Mouse (Mus musculus) erythroblast, embryonic 14.5 days (primary cell): ENCODE measurements at regions not wholly inside any gene's neighbourhood (a gene's known extent, or its start where the extent isn't known, plus 50 kb on each side); places are given as distances from the start of the nearest gene placed in this dataset.

Source experiments
- H3K27me3 ChIP-seq: 2 replicates; pipeline ENCODE4 v1.6.1; 2012; ENCODE audit warnings: inconsistent platforms; ENCODE audit not compliant: control insufficient read depth
- H3K36me3 ChIP-seq: 2 replicates; pipeline ENCODE4 v1.6.1; 2012; ENCODE audit warnings: mild to moderate bottlenecking, inconsistent platforms; ENCODE audit not compliant: control insufficient read depth
- H3K4me1 ChIP-seq: 2 replicates; pipeline ENCODE4 v1.6.1; 2012; ENCODE audit warnings: inconsistent platforms; ENCODE audit not compliant: control insufficient read depth
- H3K4me3 ChIP-seq: replicated peaks from 2 replicates; pipeline ENCODE3; 2012; ENCODE audit warnings: moderate library complexity, mild to moderate bottlenecking, inconsistent platforms
- H3K9me3 ChIP-seq: 2 replicates; pipeline ENCODE4 v1.6.1; 2012; ENCODE audit warnings: low read length, inconsistent platforms, mixed read lengths; ENCODE audit not compliant: control insufficient read depth
- GATA1 ChIP-seq: IDR thresholded peaks from 2 replicates; pipeline ENCODE4 v1.6.1; 2012; ENCODE audit warnings: low read length, inconsistent platforms, mixed read lengths
- TAL1 ChIP-seq: IDR thresholded peaks from 3 replicates; pipeline ENCODE4 v1.6.1; 2012; ENCODE audit warnings: low read length, inconsistent platforms, mixed read lengths

DNA sequence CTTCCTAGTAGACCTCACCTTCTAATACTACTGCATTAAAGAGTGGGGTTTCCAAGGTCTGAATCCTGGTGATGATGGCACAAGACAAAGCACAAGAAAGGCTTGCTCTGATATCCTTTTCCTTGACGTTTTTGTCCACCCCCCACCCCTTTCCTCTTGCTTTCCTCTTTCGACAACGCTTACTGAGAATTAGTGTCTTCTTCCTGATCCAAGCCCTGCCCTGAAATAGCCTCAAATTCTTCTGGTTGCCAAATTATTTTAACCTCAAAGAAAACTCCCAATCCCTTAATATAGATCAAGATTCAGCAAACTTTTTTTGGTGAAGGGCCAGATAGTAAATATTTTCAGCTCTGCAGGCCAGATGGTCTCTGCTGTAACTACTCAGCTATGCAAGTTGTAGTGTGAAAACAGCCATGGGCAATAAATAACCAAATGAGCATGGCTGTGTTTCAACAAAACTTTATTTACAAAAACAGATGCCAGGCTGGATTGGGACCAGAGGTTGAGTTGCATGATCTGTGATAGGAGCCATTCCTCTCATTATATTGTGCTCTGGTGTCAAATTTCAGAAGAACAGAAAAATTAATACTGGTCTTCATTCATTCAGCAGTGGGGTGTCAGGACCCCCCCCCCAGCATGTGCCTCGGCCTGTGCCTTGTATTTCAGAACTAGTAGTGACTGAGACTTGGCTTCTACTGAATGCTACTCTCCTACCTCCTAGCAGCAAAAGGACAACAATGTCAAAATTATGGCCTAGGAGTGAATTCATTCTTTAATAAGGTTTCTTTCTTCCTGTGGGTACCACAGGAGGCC, 218.5 kb upstream of the Nrip1 start:
- Histone ChIP-seq H3K9me3 (no peaks in the 10 kb centered on the region), H3K4me3 (no peak overlapping the region), H3K27me3 (no peaks in the 10 kb centered on the region), H3K4me1 (no peaks in the 10 kb centered on the region), H3K36me3 (no peaks in the 10 kb centered on the region)
- TF ChIP-seq GATA1, result no peak
- no peak for TF ChIP-seq TAL1

DNA sequence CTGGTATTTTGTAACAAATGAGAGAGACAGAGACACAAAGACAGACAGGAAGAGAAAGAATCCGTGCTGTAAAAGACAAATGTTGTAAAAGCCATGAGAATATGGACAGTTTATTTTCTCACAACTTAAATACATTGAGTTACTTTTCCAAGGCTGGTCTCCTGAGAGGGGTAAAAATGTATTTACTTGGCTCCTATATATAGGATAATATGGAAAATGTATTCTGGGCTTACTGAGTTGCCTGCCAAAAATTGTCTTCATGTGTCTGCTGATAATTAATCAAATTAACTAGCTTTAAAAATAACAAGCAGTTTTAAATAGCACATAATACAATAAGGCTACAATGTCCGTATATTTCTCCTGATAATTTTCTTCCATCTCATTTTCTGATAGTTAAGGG, 216.2 kb upstream of the Nrip1 start:
- no peaks in the 10 kb centered on the region for H3K4me1 ChIP-seq
- no peaks in the 10 kb centered on the region for H3K36me3 ChIP-seq
- TF ChIP-seq TAL1 (no peak), GATA1 (no peak)
- no peak overlapping the region for H3K4me3 ChIP-seq
- no peaks in the 10 kb centered on the region for H3K9me3 ChIP-seq
- H3K27me3 ChIP-seq, result no peaks in the 10 kb centered on the region

- Histone ChIP-seq H3K9me3 (no peaks in the 10 kb centered on the region), H3K4me3 (no peak overlapping the region), H3K36me3 (no peaks in the 10 kb centered on the region), H3K4me1 (no peaks in the 10 kb centered on the region), H3K27me3 (no peaks in the 10 kb centered on the region)
- TF ChIP-seq GATA1 (no peak), TAL1 (no peak)
Measured at GRCm38 (mm10) chr16:76577206-76577605, 203.6 kb upstream of the Nrip1 start.

DNA sequence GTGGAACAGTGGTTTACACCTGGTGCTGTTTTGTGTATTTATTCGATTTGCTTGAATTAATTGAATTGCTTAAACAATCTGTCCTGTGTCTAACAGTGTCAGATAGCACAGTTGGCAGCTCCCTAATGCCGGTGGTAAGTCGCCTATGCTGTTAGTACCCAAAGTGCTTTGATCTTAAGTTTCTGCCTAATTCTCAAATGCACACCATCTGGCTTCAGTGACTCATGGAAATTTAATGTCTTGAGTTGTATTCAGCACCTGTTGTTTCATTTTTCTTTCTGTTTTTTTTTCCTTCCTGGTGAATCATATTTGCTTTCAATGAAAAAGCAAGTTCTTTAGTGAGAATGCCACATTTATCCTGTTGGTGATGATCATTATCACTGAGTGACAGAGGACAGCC, 201.7 kb upstream of the Nrip1 start:
- H3K36me3 ChIP-seq, result no peaks in the 10 kb centered on the region
- no peaks in the 10 kb centered on the region for H3K4me1 ChIP-seq
- no peak overlapping the region for H3K4me3 ChIP-seq
- no peaks in the 10 kb centered on the region for H3K27me3 ChIP-seq
- no peaks in the 10 kb centered on the region for H3K9me3 ChIP-seq
- TF ChIP-seq GATA1, result no peak
- no peak for TF ChIP-seq TAL1

DNA sequence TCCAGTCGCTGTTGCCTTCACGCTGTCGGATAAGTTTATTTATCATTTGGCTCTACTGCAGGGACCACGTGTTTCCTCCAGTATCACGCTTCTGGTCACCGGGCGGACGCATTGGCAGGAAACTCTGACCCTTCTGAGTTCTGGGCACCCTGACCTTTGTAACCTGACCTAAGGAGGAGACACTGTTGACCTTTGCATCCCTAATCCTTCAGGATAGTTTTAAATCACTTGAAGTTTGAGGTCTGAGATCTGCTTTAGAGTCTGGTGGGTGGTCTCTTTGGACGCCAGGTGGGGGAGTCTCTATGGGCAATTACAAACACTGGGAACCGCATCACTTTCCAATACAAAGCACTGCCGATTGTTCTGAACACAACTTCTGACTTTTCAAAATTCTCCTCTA, 192.6 kb upstream of the Nrip1 start:
- TF ChIP-seq GATA1, result no peak
- TF ChIP-seq TAL1, result no peak
- H3K4me3 ChIP-seq, result no peak overlapping the region

DNA sequence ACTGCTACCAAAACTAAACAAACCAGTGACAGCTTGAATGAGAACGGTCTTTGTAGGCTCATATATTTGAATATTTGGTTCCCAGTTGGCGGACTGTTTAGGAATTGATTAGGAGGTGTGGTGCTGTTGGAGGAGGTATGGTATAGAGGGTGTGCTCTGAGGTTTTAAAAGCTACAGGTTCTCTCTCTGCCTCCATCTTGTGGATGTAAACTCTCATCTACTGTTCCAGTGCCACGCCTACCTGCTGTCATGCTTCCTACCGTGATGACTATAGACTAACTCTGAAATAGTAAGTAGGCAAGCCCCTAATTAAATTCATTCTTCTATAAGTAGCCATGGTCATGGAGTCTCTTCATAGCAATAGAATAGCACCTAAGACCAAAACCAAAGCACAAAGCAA, 181.2 kb upstream of the Nrip1 start:
- H3K4me3 ChIP-seq, result no peak overlapping the region
- no peaks in the 10 kb centered on the region for H3K4me1 ChIP-seq
- H3K27me3 ChIP-seq, result no peaks in the 10 kb centered on the region
- no peaks in the 10 kb centered on the region for H3K36me3 ChIP-seq
- TF ChIP-seq TAL1, result no peak
- no peak for TF ChIP-seq GATA1
- no peaks in the 10 kb centered on the region for H3K9me3 ChIP-seq

More for the DNA sequence above, 192.6 kb upstream of the Nrip1 start:
- Histone ChIP-seq H3K27me3 (no peaks in the 10 kb centered on the region), H3K9me3 (no peaks in the 10 kb centered on the region), H3K36me3 (no peaks in the 10 kb centered on the region), H3K4me1 (no peaks in the 10 kb centered on the region)

DNA sequence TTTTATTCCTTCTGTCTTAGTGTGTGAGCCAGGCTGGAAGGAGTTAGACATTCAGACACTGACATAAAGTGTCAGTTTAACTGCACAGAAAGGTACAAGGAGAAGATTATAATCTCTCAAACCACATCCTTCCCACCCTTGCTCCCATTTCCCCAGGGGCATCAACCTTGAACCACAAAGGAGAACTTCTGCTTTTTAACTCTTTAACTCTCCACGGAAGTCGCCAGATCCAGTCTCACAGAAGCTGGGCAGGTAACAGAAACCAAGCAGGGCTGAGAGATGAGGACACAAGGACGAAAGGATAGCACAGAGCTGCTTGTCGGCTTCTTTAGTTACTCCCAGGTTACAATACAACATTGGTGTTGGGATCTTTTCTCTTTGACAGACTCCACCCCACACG, 176.0 kb upstream of the Nrip1 start:
- Histone ChIP-seq H3K4me3 (no peak overlapping the region), H3K4me1 (no peaks in the 10 kb centered on the region), H3K36me3 (no peaks in the 10 kb centered on the region), H3K9me3 (no peaks in the 10 kb centered on the region), H3K27me3 (no peaks in the 10 kb centered on the region)
- no peak for TF ChIP-seq TAL1
- no peak for TF ChIP-seq GATA1

GRCm38 (mm10) chr16:76547087-76547486, 173.5 kb upstream of the Nrip1 start:
- Histone ChIP-seq H3K27me3 (no peaks in the 10 kb centered on the region), H3K36me3 (no peaks in the 10 kb centered on the region), H3K4me1 (no peaks in the 10 kb centered on the region), H3K9me3 (no peaks in the 10 kb centered on the region), H3K4me3 (no peak overlapping the region)
- TF ChIP-seq TAL1 (no peak), GATA1 (no peak)

GRCm38 (mm10) chr16:76546632-76547031, 173.0 kb upstream of the Nrip1 start:
- Histone ChIP-seq H3K4me3 (no peak overlapping the region), H3K27me3 (no peaks in the 10 kb centered on the region), H3K4me1 (no peaks in the 10 kb centered on the region), H3K36me3 (no peaks in the 10 kb centered on the region), H3K9me3 (no peaks in the 10 kb centered on the region)
- TF ChIP-seq TAL1 (no peak), GATA1 (no peak)

DNA sequence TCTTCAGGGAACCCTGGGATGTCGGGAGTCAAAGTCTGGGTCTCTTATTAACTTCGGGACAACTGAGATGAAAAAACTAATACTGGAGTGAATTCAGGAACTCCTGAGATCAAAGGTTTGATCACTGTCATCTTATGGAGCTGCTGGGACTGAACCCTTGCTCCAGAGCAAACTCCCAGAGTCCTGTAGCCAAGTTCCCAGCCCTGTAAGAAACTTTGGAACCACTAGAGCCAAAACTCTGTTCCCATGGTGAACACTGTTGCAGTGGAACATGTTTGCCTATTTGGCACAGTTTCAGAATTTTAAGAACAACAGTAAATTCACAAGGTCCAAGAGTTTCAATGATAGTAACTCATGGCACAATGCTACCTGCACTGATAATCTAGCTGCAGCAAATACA, 172.3 kb upstream of the Nrip1 start:
- TF ChIP-seq TAL1, result no peak
- TF ChIP-seq GATA1, result no peak
- Histone ChIP-seq H3K4me3 (no peak overlapping the region), H3K4me1 (no peaks in the 10 kb centered on the region), H3K9me3 (no peaks in the 10 kb centered on the region), H3K36me3 (no peaks in the 10 kb centered on the region), H3K27me3 (no peaks in the 10 kb centered on the region)
